Mouse (Mus musculus) NIH3T3 (cell line): ENCODE measurements around the gene Egfl8.
A peak's percentile ranks its signal among the peaks of the same experiment; 100 is the strongest.

Experiments used
- DNase-seq: peaks from one replicate; pipeline ENCODE4 v3.0.0-alpha.2; 2012; ENCODE audit warnings: low read depth

Egfl8 gene

GRCm38 (mm10) chr17:34615871-34616270 lies at the start of gene Egfl8:
Egfl8 (minus strand) TSS chr17:34615971.
- no peak for DNase-seq

GRCm38 (mm10) chr17:34664472-34664871 lies 48.7 kb upstream of the Egfl8 start:
- no peak for DNase-seq

DNA sequence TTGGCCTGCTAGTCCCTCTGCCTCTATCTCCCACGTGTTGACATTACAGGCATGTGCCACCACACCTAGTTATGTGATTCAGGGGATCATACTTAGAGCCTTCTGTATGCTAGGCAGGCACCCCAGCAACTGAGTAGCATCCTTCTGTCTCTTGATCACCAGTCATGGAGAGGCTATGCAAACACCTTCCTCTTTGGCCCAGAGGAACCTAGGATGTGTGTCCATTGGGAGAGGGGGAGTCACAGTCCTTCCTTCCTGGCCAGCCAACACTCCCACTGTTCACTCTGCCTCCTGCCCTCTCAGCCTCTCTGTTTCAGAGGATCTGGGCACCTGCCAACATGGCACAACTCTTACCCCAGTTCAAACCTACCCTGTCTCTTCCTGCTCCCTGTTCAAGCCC lies 47.8 kb upstream of the Egfl8 start:
- DNase-seq, result no peak

GRCm38 (mm10) chr17:34662978-34663377 lies 47.2 kb upstream of the Egfl8 start:
- no peak for DNase-seq

GRCm38 (mm10) chr17:34662468-34662867 lies 46.7 kb upstream of the Egfl8 start:
- peak; percentile 51 for DNase-seq

DNA sequence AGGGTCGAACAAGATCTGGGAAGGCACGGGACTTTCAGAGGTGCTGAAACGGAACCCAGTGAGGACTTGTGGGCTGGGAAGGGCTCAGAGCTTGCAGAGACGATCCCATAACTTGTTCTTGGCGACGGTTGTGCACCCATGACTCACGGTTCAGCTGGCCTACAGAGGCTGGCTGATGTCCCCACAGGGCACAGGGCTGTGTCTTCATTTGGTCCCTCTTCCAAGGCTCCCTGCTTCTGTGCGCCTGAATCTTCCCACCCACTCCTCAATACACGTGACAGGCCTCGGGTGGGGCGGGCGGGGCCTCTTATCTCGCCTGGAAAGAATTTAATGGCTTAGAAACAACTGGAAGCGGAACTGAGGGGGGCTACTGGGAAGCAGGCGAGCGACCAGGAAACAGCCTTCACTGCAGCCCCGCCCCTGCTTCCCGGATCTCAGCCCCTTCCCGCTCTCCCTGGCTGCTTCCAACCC lies 45.4 kb upstream of the Egfl8 start:
- DNase-seq, result peak; percentile 68

DNA sequence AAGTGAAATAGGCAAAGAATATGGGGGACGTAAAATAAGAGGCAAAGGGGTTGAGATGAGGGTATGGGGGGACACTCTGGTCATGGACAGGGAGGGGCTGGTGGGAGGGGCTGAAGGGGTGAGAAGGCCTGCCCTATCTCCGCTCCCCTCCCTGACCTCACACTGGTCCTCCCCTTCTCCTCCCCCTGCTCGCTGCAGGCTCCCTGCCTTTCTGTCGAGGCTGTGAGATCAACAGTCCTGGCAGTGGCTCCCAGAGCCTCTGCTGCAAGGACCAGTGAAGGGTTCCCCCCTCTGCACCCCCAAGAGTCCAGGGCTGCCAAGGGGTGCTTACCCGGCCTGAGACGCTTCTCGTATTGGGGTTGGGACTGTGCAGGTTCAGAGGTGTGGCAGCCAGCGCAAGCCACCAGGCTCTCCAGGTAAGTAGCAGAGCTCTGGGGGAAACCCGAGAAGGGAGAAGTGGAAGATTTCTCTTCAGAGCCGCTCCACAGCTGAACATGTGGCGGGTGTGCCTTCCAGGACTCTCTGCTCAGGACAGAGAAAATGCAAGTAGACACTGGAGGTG lies 44.6 kb upstream of the Egfl8 start:
- no peak for DNase-seq

DNA sequence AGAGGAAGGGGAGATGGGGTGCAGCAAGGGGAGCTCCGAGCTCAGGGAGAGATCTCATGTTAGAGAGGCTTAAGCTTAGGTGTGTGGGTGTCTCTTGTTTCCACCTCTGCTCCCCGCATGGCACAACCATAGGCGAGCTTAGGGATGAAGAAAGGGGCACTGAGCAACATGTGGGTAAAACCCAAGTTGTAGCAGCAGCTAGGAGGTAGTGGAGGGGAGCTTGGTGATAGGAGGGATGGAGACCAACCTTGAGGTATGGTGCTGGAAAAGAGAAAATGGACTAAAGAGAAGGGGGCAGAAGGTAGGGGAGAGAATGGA lies 44.1 kb upstream of the Egfl8 start:
- DNase-seq, result no peak

DNA sequence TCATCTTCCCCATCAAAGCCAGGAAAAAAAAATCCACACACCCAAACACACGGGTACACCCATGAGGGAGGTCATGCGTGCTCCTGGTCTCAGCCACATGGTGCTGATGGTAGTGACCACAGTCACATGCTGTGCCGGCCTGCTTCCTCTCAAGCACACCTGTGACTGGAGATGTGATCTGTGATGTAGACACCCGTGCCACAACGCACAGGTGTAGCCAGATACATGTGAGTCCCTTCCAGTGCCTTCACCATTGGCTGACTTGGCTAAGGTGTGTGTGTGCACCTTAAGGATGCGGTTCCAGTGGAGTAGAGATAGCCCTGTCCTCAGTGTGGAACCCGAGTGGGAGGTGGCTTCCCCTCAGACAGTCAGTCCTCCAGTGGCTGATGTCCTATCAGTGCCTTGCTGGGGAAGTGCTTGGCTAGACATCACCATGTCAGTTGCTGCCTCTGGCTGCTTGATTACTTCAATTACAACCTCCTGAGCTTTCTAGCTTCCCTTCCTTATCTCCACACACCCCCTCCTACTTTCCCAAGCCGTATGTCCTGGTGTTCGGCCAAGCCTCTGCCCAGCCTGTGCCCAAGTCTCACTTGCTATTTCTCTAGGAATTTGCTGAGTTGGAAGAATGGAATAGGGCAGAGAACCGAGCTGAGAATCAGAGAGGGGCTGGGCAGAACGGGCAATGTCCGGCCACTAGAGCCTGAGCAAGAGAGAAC lies 43.6 kb upstream of the Egfl8 start:
- no peak for DNase-seq

DNA sequence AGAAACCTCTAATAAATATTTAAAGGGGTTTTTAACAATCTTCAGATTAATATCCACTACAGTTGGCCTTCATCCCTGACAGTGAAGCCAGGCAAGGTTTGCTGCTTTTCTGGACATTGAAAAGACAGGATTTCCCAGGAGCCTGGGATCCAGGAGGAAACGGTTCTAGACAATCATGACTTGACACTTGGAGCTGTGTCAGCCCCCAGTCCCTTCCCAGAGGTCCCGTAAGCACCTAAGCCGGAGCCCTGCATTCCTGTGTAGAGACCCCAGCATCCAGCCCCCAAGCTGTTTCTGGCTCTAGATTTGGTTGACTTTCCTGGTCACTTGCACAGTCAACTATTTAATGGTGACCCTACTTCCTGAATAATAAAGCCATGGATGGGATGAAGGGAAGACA lies 42.8 kb upstream of the Egfl8 start:
- DNase-seq, result no peak

DNA sequence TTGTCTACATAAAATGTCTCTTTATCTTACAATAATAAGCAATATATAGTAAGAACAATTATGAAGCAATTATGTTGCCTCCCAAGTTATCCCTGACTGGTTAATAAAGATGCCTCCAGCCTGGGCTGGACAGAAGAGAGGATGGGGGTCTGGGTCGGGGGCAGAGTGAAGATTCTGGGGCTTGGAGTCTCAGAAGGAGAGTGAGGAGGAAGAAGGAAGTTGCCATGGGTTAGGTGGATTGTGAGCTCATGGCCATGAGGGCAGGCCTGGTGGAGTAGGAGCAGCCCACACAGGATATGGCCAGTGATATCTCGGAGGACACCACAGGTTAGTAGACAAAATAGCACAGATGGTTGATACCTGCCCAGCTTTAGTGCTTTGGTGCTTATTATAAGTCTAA lies 42.4 kb upstream of the Egfl8 start:
- no peak for DNase-seq

- no peak for DNase-seq
These were observed 41.5 kb upstream of the Egfl8 start for GRCm38 (mm10) chr17:34657271-34657670.

GRCm38 (mm10) chr17:34656666-34657065 lies 40.9 kb upstream of the Egfl8 start:
- peak; percentile 47 for DNase-seq

DNA sequence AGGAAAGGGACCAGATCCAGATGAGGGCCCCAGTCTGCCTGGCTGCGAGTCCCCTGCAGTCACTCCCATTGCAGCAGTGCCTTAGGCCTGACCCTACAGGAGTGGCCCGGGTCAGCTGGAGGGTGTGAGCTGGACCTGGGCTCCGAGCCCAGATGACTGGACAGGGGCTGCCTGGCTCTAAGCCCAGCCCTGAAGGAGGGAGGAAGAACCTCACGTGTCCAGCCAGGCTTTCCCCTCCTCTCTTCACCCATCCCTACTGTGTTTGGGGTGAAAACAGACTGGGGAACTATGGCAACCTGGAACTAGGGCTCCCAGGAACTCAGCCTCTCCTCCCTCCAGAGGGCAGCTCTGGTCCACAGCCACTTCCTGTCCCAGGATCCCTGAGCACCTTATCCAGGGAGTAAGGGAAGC lies 39.8 kb upstream of the Egfl8 start:
- peak; percentile 98 for DNase-seq

- no peak for DNase-seq
These were observed 39.4 kb upstream of the Egfl8 start for GRCm38 (mm10) chr17:34655160-34655559.

GRCm38 (mm10) chr17:34654392-34654791 lies 38.6 kb upstream of the Egfl8 start:
- no peak for DNase-seq

GRCm38 (mm10) chr17:34653746-34654285 lies 38.0 kb upstream of the Egfl8 start:
- DNase-seq, result peak; percentile 84

GRCm38 (mm10) chr17:34652985-34653384 lies 37.2 kb upstream of the Egfl8 start:
- DNase-seq, result no peak

- DNase-seq, result no peak
These were observed 36.8 kb upstream of the Egfl8 start for GRCm38 (mm10) chr17:34652546-34652945.

- DNase-seq, result peak; percentile 81
These were observed 35.9 kb upstream of the Egfl8 start for GRCm38 (mm10) chr17:34651507-34652221.

GRCm38 (mm10) chr17:34650781-34651180 lies 35.0 kb upstream of the Egfl8 start:
- no peak for DNase-seq

GRCm38 (mm10) chr17:34649106-34649864 lies 33.5 kb upstream of the Egfl8 start:
- DNase-seq, result no peak
